Mouse (Mus musculus) liver, adult 2 months (tissue): ENCODE measurements at regions not wholly inside any gene's neighbourhood (a gene's known extent, or its start where the extent isn't known, plus 50 kb on each side); places are given as distances from the start of the nearest gene placed in this dataset.

ENCODE experiments used
- CTCF ChIP-seq: fragments of 200-500 bp; IDR thresholded peaks from 2 replicates; pipeline ENCODE4 v1.5.1; 2011; ENCODE audit warnings: low read depth, low read length, control low read depth
- POLR2A ChIP-seq: fragments of 200-500 bp; IDR thresholded peaks from 2 replicates; pipeline ENCODE4 v1.6.1; 2011; ENCODE audit warnings: low read length, control low read depth; ENCODE audit not compliant: insufficient read depth; ENCODE audit errors: extremely low read depth

DNA sequence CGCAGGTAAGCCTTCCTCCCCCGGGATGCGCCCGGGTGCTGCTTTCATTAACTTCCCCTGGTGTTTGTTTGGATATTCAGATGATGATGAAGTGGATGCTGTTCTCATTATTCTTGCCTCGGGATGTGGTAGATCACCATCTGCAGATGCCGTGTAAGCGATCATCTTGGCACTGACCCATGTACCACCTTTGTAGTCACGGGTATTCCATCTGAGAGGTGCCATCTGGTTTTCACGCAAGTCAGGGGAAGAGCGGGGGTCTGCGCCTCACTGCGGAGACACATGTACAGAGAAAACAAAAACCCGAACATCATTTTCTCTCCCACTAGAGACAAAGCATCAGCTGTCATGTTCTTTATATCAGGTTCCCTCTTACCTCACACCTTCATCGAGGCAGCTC is 84.3 kb upstream of the Cnr1 start:
- TF ChIP-seq CTCF, result no peak
- TF ChIP-seq POLR2A, result no peak
